Mouse (Mus musculus) MEL (cell line): ENCODE measurements around the gene Galnt18. TPM values are rescaled to one million over a fixed set of nuclear protein-coding genes. Genes with fewer than 3 reads are reported as not detected.

Source experiments
- DNase-seq: peaks from one replicate; pipeline ENCODE4 v3.0.0; 2011; ENCODE audit warnings: low read depth, low spot score
- H3K27ac ChIP-seq: 2 replicates; pipeline ENCODE4 v1.5.1; 2012; ENCODE audit warnings: low read depth, mild to moderate bottlenecking, control low read depth, low read length, moderate library complexity; ENCODE audit not compliant: control insufficient read depth
- H3K27me3 ChIP-seq, 2 experiments: fragments of 150-350 bp in 1 of 2; sonication (generic) in 1 of 2; 2 replicates each; pipeline ENCODE4 v1.6.1; 2012; ENCODE audit warnings: low read length in 2 of 2, mild to moderate bottlenecking in 2 of 2, improper control_type of control experiment in 1 of 2, moderate library complexity in 1 of 2; ENCODE audit not compliant: insufficient read depth in 2 of 2, control insufficient read depth in 1 of 2
- H3K36me3 ChIP-seq, 2 experiments: 2 replicates each; pipeline ENCODE4 v1.6.1; 2012 to 2014; ENCODE audit warnings: low read length in 2 of 2, improper control_type of control experiment in 1 of 2, inconsistent platforms in 1 of 2, mild to moderate bottlenecking in 1 of 2; ENCODE audit not compliant: insufficient read depth in 2 of 2, control insufficient read depth in 1 of 2
- H3K4me1 ChIP-seq, 2 experiments: fragments of 150-350 bp in 1 of 2; sonication (generic) in 1 of 2; 2 replicates each; pipeline ENCODE4 v1.6.1; 2012; ENCODE audit warnings: low read length in 2 of 2, improper control_type of control experiment in 1 of 2, mild to moderate bottlenecking in 1 of 2; ENCODE audit not compliant: insufficient read depth in 2 of 2, control insufficient read depth in 1 of 2
- H3K4me3 ChIP-seq, 2 experiments: fragments of 150-350 bp in 1 of 2; sonication (generic) in 1 of 2; 2 replicates each; pipeline ENCODE4 v1.5.1; 2012; ENCODE audit warnings: low read depth in 2 of 2, low read length in 2 of 2, mild to moderate bottlenecking in 2 of 2, moderate library complexity in 2 of 2, control low read depth in 1 of 2, improper control_type of control experiment in 1 of 2; ENCODE audit not compliant: control insufficient read depth in 1 of 2, insufficient read depth in 1 of 2
- H3K79me2 ChIP-seq: 2 replicates; pipeline ENCODE4 v1.6.1; 2012; ENCODE audit warnings: mild to moderate bottlenecking, low read length, moderate library complexity; ENCODE audit not compliant: control insufficient read depth, poor library complexity, insufficient read depth
- H3K9ac ChIP-seq: 2 replicates; pipeline ENCODE4 v1.6.1; 2012; ENCODE audit warnings: low read depth, mild to moderate bottlenecking, control low read depth, low read length, moderate library complexity; ENCODE audit not compliant: control insufficient read depth, poor library complexity, severe bottlenecking
- H3K9me3 ChIP-seq: fragments of 150-350 bp; sonication (generic); replicated peaks from 2 replicates; pipeline ENCODE4 v1.6.1; 2012; ENCODE audit warnings: mild to moderate bottlenecking, low read length, improper control_type of control experiment, moderate library complexity; ENCODE audit not compliant: insufficient read depth
- BHLHE40 ChIP-seq: IDR thresholded peaks from 2 replicates; pipeline ENCODE4 v1.6.1; 2012; ENCODE audit warnings: low read depth, mild to moderate bottlenecking, inconsistent platforms, low read length, improper control_type of control experiment, borderline replicate concordance
- CHD1 ChIP-seq: IDR thresholded peaks from 2 replicates; pipeline ENCODE4 v1.6.1; 2012; ENCODE audit warnings: low read depth, mild to moderate bottlenecking, inconsistent platforms, low read length, improper control_type of control experiment
- E2F4 ChIP-seq: IDR thresholded peaks from 2 replicates; pipeline ENCODE4 v1.6.1; 2011; ENCODE audit warnings: low read depth, low read length, improper control_type of control experiment, borderline replicate concordance
- ETS1 ChIP-seq: IDR thresholded peaks from 2 replicates; pipeline ENCODE4 v1.6.1; 2012; ENCODE audit warnings: low read depth, mild to moderate bottlenecking, inconsistent platforms, low read length, improper control_type of control experiment, moderate library complexity
- GABPA ChIP-seq: IDR thresholded peaks from 2 replicates; pipeline ENCODE4 v1.6.1; 2012; ENCODE audit warnings: low read depth, mild to moderate bottlenecking, inconsistent platforms, low read length, improper control_type of control experiment, moderate library complexity
- JUND ChIP-seq: IDR thresholded peaks from 2 replicates; pipeline ENCODE4 v1.6.1; 2011; ENCODE audit warnings: low read depth, mild to moderate bottlenecking, improper control_type of control experiment, low read length
- MAFK ChIP-seq: IDR thresholded peaks from 2 replicates; pipeline ENCODE4 v1.6.1; 2011; ENCODE audit warnings: low read depth, mild to moderate bottlenecking, low read length, improper control_type of control experiment, borderline replicate concordance
- MAX ChIP-seq: IDR thresholded peaks from 2 replicates; pipeline ENCODE4 v1.6.1; 2011; ENCODE audit warnings: low read length, improper control_type of control experiment
- MAZ ChIP-seq: IDR thresholded peaks from 2 replicates; pipeline ENCODE4 v1.6.1; 2012; ENCODE audit warnings: low read depth, mild to moderate bottlenecking, inconsistent platforms, low read length, improper control_type of control experiment
- MYB ChIP-seq: IDR thresholded peaks from 2 replicates; pipeline ENCODE4 v1.6.1; 2011; ENCODE audit warnings: mild to moderate bottlenecking, low read depth, low read length, improper control_type of control experiment
- NELFE ChIP-seq: IDR thresholded peaks from 2 replicates; pipeline ENCODE4 v1.6.1; 2011; ENCODE audit warnings: low read depth, low read length, improper control_type of control experiment
- NRF1 ChIP-seq: IDR thresholded peaks from 2 replicates; pipeline ENCODE4 v1.6.1; 2014; ENCODE audit warnings: low read depth, mild to moderate bottlenecking, inconsistent platforms, low read length, improper control_type of control experiment, moderate library complexity; ENCODE audit not compliant: poor library complexity, insufficient read depth, severe bottlenecking
- POLR2A ChIP-seq, 2 experiments: IDR thresholded peaks; 2 replicates each; pipeline ENCODE4 v1.6.1; 2011 to 2012; ENCODE audit warnings: low read length in 2 of 2, mild to moderate bottlenecking in 2 of 2, control low read depth in 1 of 2, improper control_type of control experiment in 1 of 2, low read depth in 1 of 2, moderate library complexity in 1 of 2; ENCODE audit not compliant: control insufficient read depth in 1 of 2, insufficient read depth in 1 of 2, poor library complexity in 1 of 2
- POLR2AphosphoS2 ChIP-seq: IDR thresholded peaks from 2 replicates; pipeline ENCODE4 v1.6.1; 2011; ENCODE audit warnings: low read length, improper control_type of control experiment
- POLR2AphosphoS5 ChIP-seq: IDR thresholded peaks from 2 replicates; pipeline ENCODE4 v1.6.1; 2012; ENCODE audit warnings: low read depth, borderline replicate concordance, mild to moderate bottlenecking, inconsistent platforms, low read length, moderate library complexity, mixed read lengths
- RAD21 ChIP-seq: IDR thresholded peaks from 2 replicates; pipeline ENCODE4 v1.6.1; 2011; ENCODE audit warnings: mild to moderate bottlenecking, low read depth, low read length, improper control_type of control experiment
- RCOR1 ChIP-seq: IDR thresholded peaks from 2 replicates; pipeline ENCODE4 v1.6.1; 2012; ENCODE audit warnings: low read depth, mild to moderate bottlenecking, inconsistent platforms, low read length, improper control_type of control experiment
- SMC3 ChIP-seq: IDR thresholded peaks from 2 replicates; pipeline ENCODE4 v1.6.1; 2011; ENCODE audit warnings: low read depth, low read length, improper control_type of control experiment
- TCF12 ChIP-seq: IDR thresholded peaks from 2 replicates; pipeline ENCODE4 v1.6.1; 2014; ENCODE audit warnings: low read depth, mild to moderate bottlenecking, inconsistent platforms, low read length, improper control_type of control experiment, moderate library complexity
- UBTF ChIP-seq: IDR thresholded peaks from 2 replicates; pipeline ENCODE4 v1.6.1; 2012; ENCODE audit warnings: low read depth, mild to moderate bottlenecking, inconsistent platforms, low read length, improper control_type of control experiment, moderate library complexity, borderline replicate concordance; ENCODE audit not compliant: insufficient read depth
- ZKSCAN1 ChIP-seq: IDR thresholded peaks from 2 replicates; pipeline ENCODE4 v1.6.1; 2012; ENCODE audit warnings: low read depth, mild to moderate bottlenecking, inconsistent platforms, low read length, improper control_type of control experiment, moderate library complexity
- ZMIZ1 ChIP-seq: IDR thresholded peaks from 2 replicates; pipeline ENCODE4 v1.6.1; 2012; ENCODE audit warnings: low read depth, mild to moderate bottlenecking, inconsistent platforms, low read length, improper control_type of control experiment, moderate library complexity
- polyA plus RNA-seq, 2 experiments: library from polyadenylated mRNA; stranded (reverse) in 1 of 2; unstranded in 1 of 2; fragments of >175 nt in 1 of 2; fragments of >200 nt in 1 of 2; gene quantifications; 2 replicates each; pipeline versions ENCODE4 v1.2.1 to v1.2.4; 2012; ENCODE audit warnings: low replicate concordance in 2 of 2, low read depth in 1 of 2; ENCODE audit not compliant: insufficient read length in 2 of 2, insufficient read depth in 1 of 2, missing spikeins in 1 of 2
- total RNA-seq: library from RNA; depleted of rRNA; stranded (reverse); fragments of 300-350 nt; gene quantifications from 2 replicates; pipeline ENCODE4 v1.2.3, GENCODE M21; 2012

The Galnt18 gene
- total and polyA plus RNA-seq, 3 experiments = not detected

DNA sequence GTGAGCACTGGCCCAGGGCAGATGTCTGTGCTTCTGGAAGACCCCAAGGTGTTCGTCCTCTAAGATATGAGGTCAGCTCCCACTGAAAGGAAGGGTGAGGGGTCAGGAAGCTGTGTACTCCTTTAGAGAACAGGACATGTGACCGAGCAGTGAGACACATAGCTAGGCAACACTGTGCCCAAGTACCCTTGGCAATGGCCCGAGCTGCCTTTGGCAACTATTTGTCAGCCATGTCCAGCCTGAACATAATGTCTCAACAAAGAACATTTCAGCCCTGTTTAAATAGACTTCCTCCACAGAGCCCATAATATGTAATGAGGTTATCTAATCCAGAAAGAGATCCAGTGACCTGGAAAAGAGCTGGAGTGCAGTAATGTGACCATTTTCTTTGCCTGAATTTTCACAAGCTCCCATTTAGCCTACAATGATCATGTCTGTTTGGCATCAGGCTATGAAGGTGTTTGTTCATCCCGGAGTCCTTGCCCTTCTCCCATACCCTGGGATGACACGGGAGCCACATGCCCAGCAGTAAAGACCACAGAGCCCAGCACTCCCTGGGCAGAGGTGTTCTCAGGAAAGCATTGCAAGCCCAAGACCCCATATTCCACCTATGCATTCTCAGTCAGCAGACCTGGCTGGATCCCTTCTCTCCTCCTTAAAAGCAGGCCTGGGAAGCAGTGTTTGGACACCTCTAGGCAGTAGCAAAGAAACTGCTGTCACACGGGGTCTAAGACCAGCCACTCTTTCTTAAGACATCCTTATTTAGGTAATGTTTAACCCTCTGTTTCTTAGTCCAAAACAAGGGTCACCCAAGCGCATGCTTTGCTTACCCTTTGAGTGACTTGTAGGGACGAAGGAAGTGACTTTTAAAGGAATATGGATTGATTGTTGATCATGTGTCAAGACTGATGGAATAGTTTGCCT, 49.2 kb downstream of the Galnt18 start:
- no peaks in the 10 kb centered on the region for H3K27me3 ChIP-seq
- H3K4me3 ChIP-seq = no peak overlapping the region
- TF ChIP-seq SMC3 = no peak
- no peak for TF ChIP-seq POLR2AphosphoS2
- TF ChIP-seq ZMIZ1 = no peak
- no peak for TF ChIP-seq MAZ
- no peak for TF ChIP-seq GABPA
- TF ChIP-seq UBTF = no peak
- TF ChIP-seq MAX = no peak
- TF ChIP-seq E2F4 = no peak
- no peak for TF ChIP-seq ETS1
- no peak for TF ChIP-seq BHLHE40
- TF ChIP-seq POLR2AphosphoS5 = no peak
- no peak for TF ChIP-seq RCOR1
- no peak for TF ChIP-seq MYB
- TF ChIP-seq, all 39 proteins: peak for 0

DNA sequence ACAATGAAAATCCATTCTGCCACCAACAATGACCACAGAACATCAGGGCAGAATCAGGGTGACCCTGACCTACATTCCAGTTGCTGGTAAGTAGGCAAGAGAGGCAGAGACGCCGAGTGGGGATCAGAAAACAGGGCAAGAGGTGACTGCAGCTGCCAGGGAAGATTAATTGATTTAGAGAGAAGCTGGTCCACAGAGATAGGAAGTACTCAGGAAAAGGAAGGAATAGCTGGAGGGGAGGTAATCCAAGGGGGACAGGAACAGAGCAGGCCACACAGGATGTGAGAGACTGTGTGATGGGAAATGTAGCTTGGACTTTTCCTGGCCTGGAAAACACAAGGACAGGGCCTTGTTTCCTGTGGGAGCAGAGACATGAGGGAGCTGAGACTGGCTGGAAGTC, 52.8 kb downstream of the Galnt18 start:
- no peak for TF ChIP-seq CHD1
- TF ChIP-seq JUND = no peak
- no peak for TF ChIP-seq POLR2A (IDR thresholded peaks at IDR 0.05; ENCODE audit: control insufficient read depth in 1 of 2, insufficient read depth in 1 of 2, low read depth in 1 of 2, low read length in 2 of 2, poor library complexity in 1 of 2)
- no peak for TF ChIP-seq UBTF
- no peak for TF ChIP-seq ZKSCAN1
- TF ChIP-seq POLR2AphosphoS2 = no peak
- no peak for TF ChIP-seq RAD21
- no peak for TF ChIP-seq MAFK
- no peak for TF ChIP-seq RCOR1
- TF ChIP-seq TCF12 = no peak
- no peak for TF ChIP-seq NRF1
- no peak for TF ChIP-seq NELFE
- no peak for TF ChIP-seq MAX
- no peak for TF ChIP-seq POLR2AphosphoS5
- no peak for TF ChIP-seq GABPA
- Histone ChIP-seq H3K4me1 (no peaks in the 10 kb centered on the region), H3K36me3 (no peaks in the 10 kb centered on the region), H3K27ac (no peak overlapping the region), H3K27me3 (no peaks in the 10 kb centered on the region), H3K4me3 (no peak overlapping the region), H3K9me3 (no peaks in the 10 kb centered on the region), H3K79me2 (no peaks in the 10 kb centered on the region), H3K9ac (no peak overlapping the region)
- no peak for DNase-seq

More for the DNA sequence above, 49.2 kb downstream of the Galnt18 start:
- no peaks in the 10 kb centered on the region for H3K9me3 ChIP-seq
- H3K4me1 ChIP-seq = no peaks in the 10 kb centered on the region
- no peak overlapping the region for H3K9ac ChIP-seq
- no peak for DNase-seq
- no peaks in the 10 kb centered on the region for H3K36me3 ChIP-seq
- H3K27ac ChIP-seq = no peak overlapping the region
- H3K79me2 ChIP-seq = no peaks in the 10 kb centered on the region
